Comparison of ENCODE assay signal across 19 mouse cellular contexts in genomic region chr3:69733939-69734338, GRCm38 (mm10). TPM values are rescaled to one million over a fixed set of nuclear protein-coding genes. Genes with fewer than 3 reads are reported as not detected.
DNase-seq lines count a peak whose midpoint lies in the region; ATAC-seq and TF ChIP-seq lines count a peak whose summit lies in the region.
"Had no signal": no experiment of that assay in that cellular context is flagged by ENCODE, and none has a peak within 500 bp of the region (broad histone marks: within the 10 kb centered on the region; RNA-seq: fewer than 3 reads in every experiment).

No protein-coding gene starts in this region.

- H3K9ac ChIP-seq in MEL (ENCODE audit: control insufficient read depth, low read depth, low read length, poor library complexity, severe bottlenecking), result no peak overlapping the region
- H3K9ac ChIP-seq in intestine, embryonic 15.5 days, result no peak overlapping the region
- H3K9ac ChIP-seq in intestine, postnatal 0 days (ENCODE audit: low read depth, low read length), result no peak overlapping the region
- no peak overlapping the region for H3K9ac ChIP-seq in forebrain, embryonic 12.5 days
- H3K9ac ChIP-seq: embryonic facial prominence, embryonic 12.5 days had no signal

- TF ChIP-seq POLR2A in MEL (IDR thresholded peaks at IDR 0.05; ENCODE audit: control insufficient read depth in 1 of 2, insufficient read depth in 1 of 2, low read depth in 1 of 2, low read length in 2 of 2, poor library complexity in 1 of 2), result no peak

- TF ChIP-seq CTCF in MEL (IDR thresholded peaks at IDR 0.05 in 2 of 3, conservative IDR thresholded peaks at IDR 0.05 in 1 of 3; ENCODE audit: control insufficient read depth in 1 of 3, insufficient read depth in 1 of 3, low read depth in 2 of 3, low read length in 3 of 3, poor library complexity in 1 of 3, severe bottlenecking in 1 of 3), result no peak
- no peak for TF ChIP-seq CTCF in intestine, postnatal 0 days (IDR thresholded peaks at IDR 0.05; ENCODE audit: low read depth)

- peak; percentile 46 for DNase-seq in MEL (ENCODE audit: low read depth, low spot score)
- DNase-seq in layer of hippocampus, postnatal 14 days (ENCODE audit: low spot score in 2 of 2), result no peak
- DNase-seq: adrenal gland, adult 8-10 months; adrenal gland, postnatal 14 days; adrenal gland, postnatal 36 days; cerebellum, adult 11-12 months; cerebellum, adult 2 months; cerebellum, adult 9-10 months; cerebellum, postnatal 10 days; cerebellum, postnatal 25 days had no signal

- H3K4me3 ChIP-seq in MEL (ENCODE audit: control insufficient read depth in 1 of 2, insufficient read depth in 1 of 2, low read depth in 2 of 2, low read length in 2 of 2), result no peak overlapping the region
- no peak overlapping the region for H3K4me3 ChIP-seq in intestine, embryonic 15.5 days (replicated peaks)
- no peak overlapping the region for H3K4me3 ChIP-seq in intestine, postnatal 0 days (ENCODE audit: low read depth, low read length)
- H3K4me3 ChIP-seq in forebrain, embryonic 12.5 days (replicated peaks), result no peak overlapping the region
- H3K4me3 ChIP-seq: embryonic facial prominence, embryonic 10.5 days; embryonic facial prominence, embryonic 12.5 days had no signal

- no peak for TF ChIP-seq RAD21 in MEL (IDR thresholded peaks at IDR 0.05; ENCODE audit: low read depth, low read length)

- ATAC-seq in intestine, embryonic 15.5 days, result peak; percentile 68; the same call in 1 of the 2 replicates
- peak; percentile 60; the same call in 1 of the 2 replicates for ATAC-seq in intestine, postnatal 0 days
- ATAC-seq in forebrain, embryonic 12.5 days (ENCODE audit: low FRiP score), result no peak
- ATAC-seq: activated CD4-positive, CD25-positive, alpha-beta regulatory T cell, adult 4 months; forebrain, embryonic 14.5 days; forebrain, embryonic 16.5 days; Patski had no signal

- TF ChIP-seq EP300 in MEL (IDR thresholded peaks at IDR 0.05; ENCODE audit: low read depth in 1 of 2, low read length in 2 of 2), result no peak

- H3K79me2 ChIP-seq in MEL (ENCODE audit: control insufficient read depth, insufficient read depth, low read length, poor library complexity), result peaks cover 3% of the 10 kb centered on the region; the same call in 1 of the 2 replicates

- H3K27ac ChIP-seq in MEL (ENCODE audit: control insufficient read depth, low read depth, low read length), result no peak overlapping the region
- no peak overlapping the region for H3K27ac ChIP-seq in intestine, embryonic 15.5 days
- no peak overlapping the region for H3K27ac ChIP-seq in intestine, postnatal 0 days (ENCODE audit: low read depth, low read length)
- no peak overlapping the region for H3K27ac ChIP-seq in forebrain, embryonic 12.5 days
- H3K27ac ChIP-seq: embryonic facial prominence, embryonic 10.5 days; embryonic facial prominence, embryonic 12.5 days had no signal

- no peak overlapping the region for H3K4me2 ChIP-seq in intestine, embryonic 15.5 days (replicated peaks)
- H3K4me2 ChIP-seq in intestine, postnatal 0 days (replicated peaks; ENCODE audit: low read depth), result no peak overlapping the region
- H3K4me2 ChIP-seq in forebrain, embryonic 12.5 days, result no peak overlapping the region
- H3K4me2 ChIP-seq: embryonic facial prominence, embryonic 12.5 days had no signal

- 69% methylated on average over 2 of the region's 2 CpGs for WGBS in intestine, embryonic 15.5 days
- WGBS in intestine, postnatal 0 days, result 45% methylated on average over 2 of the region's 2 CpGs
- WGBS in forebrain, embryonic 12.5 days, result 89% methylated on average over 2 of the region's 2 CpGs

- H3K9me3 ChIP-seq in MEL (replicated peaks; ENCODE audit: insufficient read depth, low read length), result no peaks in the 10 kb centered on the region
- H3K9me3 ChIP-seq in intestine, embryonic 15.5 days, result no peaks in the 10 kb centered on the region
- no peaks in the 10 kb centered on the region for H3K9me3 ChIP-seq in intestine, postnatal 0 days (ENCODE audit: control insufficient read depth)
- H3K9me3 ChIP-seq in forebrain, embryonic 12.5 days, result no peaks in the 10 kb centered on the region
- H3K9me3 ChIP-seq: embryonic facial prominence, embryonic 10.5 days; embryonic facial prominence, embryonic 12.5 days had no signal

- no peaks in the 10 kb centered on the region for H3K27me3 ChIP-seq in MEL (ENCODE audit: control insufficient read depth in 1 of 2, insufficient read depth in 2 of 2, low read length in 2 of 2)
- no peaks in the 10 kb centered on the region for H3K27me3 ChIP-seq in intestine, embryonic 15.5 days (replicated peaks)
- H3K27me3 ChIP-seq in intestine, postnatal 0 days (replicated peaks; ENCODE audit: control insufficient read depth, insufficient read depth, low read length), result no peaks in the 10 kb centered on the region
- no peaks in the 10 kb centered on the region for H3K27me3 ChIP-seq in forebrain, embryonic 12.5 days
- H3K27me3 ChIP-seq: embryonic facial prominence, embryonic 12.5 days; Patski had no signal

- H3K4me1 ChIP-seq in MEL (ENCODE audit: control insufficient read depth in 1 of 2, insufficient read depth in 2 of 2, low read length in 2 of 2), result peaks cover 0 to 5% of the 10 kb centered on the region in 2 experiments; a peak in 2 of 4 replicates
- H3K4me1 ChIP-seq in intestine, embryonic 15.5 days (replicated peaks), result no peaks in the 10 kb centered on the region
- H3K4me1 ChIP-seq in intestine, postnatal 0 days (replicated peaks; ENCODE audit: control insufficient read depth, insufficient read depth, low read length), result no peaks in the 10 kb centered on the region
- H3K4me1 ChIP-seq in forebrain, embryonic 12.5 days, result no peaks in the 10 kb centered on the region
- H3K4me1 ChIP-seq: embryonic facial prominence, embryonic 10.5 days; embryonic facial prominence, embryonic 12.5 days had no signal

- peaks cover 12 to 58% of the 10 kb centered on the region in 2 experiments for H3K36me3 ChIP-seq in MEL (ENCODE audit: control insufficient read depth in 1 of 2, insufficient read depth in 2 of 2, low read length in 2 of 2)
- peaks cover 7% of the 10 kb centered on the region; the same call in 1 of the 2 replicates for H3K36me3 ChIP-seq in intestine, embryonic 15.5 days
- peaks cover 43% of the 10 kb centered on the region for H3K36me3 ChIP-seq in intestine, postnatal 0 days (ENCODE audit: control insufficient read depth, insufficient read depth)
- peaks cover 55% of the 10 kb centered on the region for H3K36me3 ChIP-seq in forebrain, embryonic 12.5 days (replicated peaks)

TF ChIP-seq in MEL, 35 proteins besides CTCF, POLR2A, EP300 and RAD21:
- peak; percentile 75 for TF ChIP-seq ETS1 (IDR thresholded peaks at IDR 0.05; ENCODE audit: low read depth, low read length)
- no peak for TF ChIP-seq GABPA (IDR thresholded peaks at IDR 0.05; ENCODE audit: low read depth, low read length)

RNA-seq across cellular contexts. Expression of gene Nmd3, which starts 12.2 kb away (rescaled TPM):
- 188 and 218 TPM in 2 replicates for total RNA-seq in MEL (2012; rRNA removed)
- polyA plus RNA-seq in MEL (2012; ENCODE audit: insufficient read depth in 1 of 2, insufficient read length in 2 of 2, low read depth in 1 of 2, low replicate concordance in 2 of 2, missing spikeins in 1 of 2), result 100 to 1,000 TPM; 189 to 956 TPM
- polyA plus RNA-seq in intestine, embryonic 15.5 days (2015; fragmentation: Nextera tagmentation; extraction: Ambion mirVana), result 139 and 146 TPM in 2 replicates
- polyA plus RNA-seq in intestine, postnatal 0 days (2015; fragmentation: Nextera tagmentation; extraction: Ambion mirVana), result 71.5 and 72.7 TPM in 2 replicates
- polyA plus RNA-seq in forebrain, embryonic 12.5 days (2016; fragmentation: Nextera tagmentation; extraction: Ambion mirVana), result 109 and 114 TPM in 2 replicates
- 10 to 100 TPM; 40.3 to 46.0 TPM for total RNA-seq in layer of hippocampus, postnatal 14 days (2021)
